In genomic region chr8:85924991-85925390, GRCm38 (mm10) we compare ENCODE assay signal across 27 mouse cellular contexts.
DNase-seq lines count a peak whose midpoint lies in the region; ATAC-seq and TF ChIP-seq lines count a peak whose summit lies in the region.
"Had no signal": no experiment of that assay in that cellular context is flagged by ENCODE, and none has a peak within 500 bp of the region (broad histone marks: within the 10 kb centered on the region; RNA-seq: fewer than 3 reads in every experiment).

No protein-coding gene starts in this region.

- no peak overlapping the region for H3K4me2 ChIP-seq in kidney, postnatal 0 days (ENCODE audit: low read length)
- H3K4me2 ChIP-seq: embryonic facial prominence, embryonic 13.5 days; forebrain, embryonic 13.5 days; intestine, embryonic 15.5 days; liver, embryonic 15.5 days; lung, embryonic 15.5 days; midbrain, embryonic 13.5 days; neural tube, embryonic 13.5 days had no signal

- peak overlapping the region; percentile 55 for H3K27ac ChIP-seq in gastrocnemius, adult 2 months
- no peak overlapping the region for H3K27ac ChIP-seq in kidney, postnatal 0 days
- H3K27ac ChIP-seq in kidney, adult 2 months (ENCODE audit: insufficient read depth, low read depth, low read length) = no peak overlapping the region
- H3K27ac ChIP-seq: embryonic facial prominence, embryonic 13.5 days; forebrain, embryonic 13.5 days; heart, embryonic 10.5 days; hindbrain, embryonic 10.5 days; intestine, embryonic 15.5 days; limb, embryonic 10.5 days; liver, embryonic 15.5 days; lung, embryonic 15.5 days; midbrain, embryonic 13.5 days had no signal

- no peaks in the 10 kb centered on the region for H3K27me3 ChIP-seq in kidney, postnatal 0 days (ENCODE audit: insufficient read depth, low read length)
- H3K27me3 ChIP-seq in kidney, adult 2 months (replicated peaks; ENCODE audit: control insufficient read depth, insufficient read depth, low read length) = no peaks in the 10 kb centered on the region
- H3K27me3 ChIP-seq: embryonic facial prominence, embryonic 13.5 days; forebrain, embryonic 13.5 days; intestine, embryonic 15.5 days; liver, embryonic 15.5 days; lung, embryonic 15.5 days; megakaryocyte, embryonic 14.5 days; midbrain, embryonic 13.5 days; neural tube, embryonic 13.5 days had no signal

- no peaks in the 10 kb centered on the region for H3K36me3 ChIP-seq in kidney, postnatal 0 days (ENCODE audit: insufficient read depth, low read length)
- no peaks in the 10 kb centered on the region; the same call in 1 of the 2 replicates for H3K36me3 ChIP-seq in kidney, adult 2 months (ENCODE audit: control insufficient read depth, insufficient read depth, low read length)
- H3K36me3 ChIP-seq: embryonic facial prominence, embryonic 13.5 days; heart, embryonic 10.5 days; intestine, embryonic 15.5 days; liver, embryonic 15.5 days; midbrain, embryonic 13.5 days; neural tube, embryonic 13.5 days had no signal

- ATAC-seq in kidney, postnatal 0 days (replicated peaks; ENCODE audit: low FRiP score, low read depth) = no peak
- ATAC-seq: forebrain, embryonic 13.5 days; intestine, embryonic 15.5 days; midbrain, embryonic 13.5 days had no signal

- no peaks in the 10 kb centered on the region for H3K9me3 ChIP-seq in kidney, postnatal 0 days (replicated peaks; ENCODE audit: low read length)
- H3K9me3 ChIP-seq: embryonic facial prominence, embryonic 13.5 days; forebrain, embryonic 13.5 days; heart, embryonic 10.5 days; hindbrain, embryonic 10.5 days; intestine, embryonic 15.5 days; limb, embryonic 10.5 days; liver, embryonic 15.5 days; lung, embryonic 15.5 days; megakaryocyte, embryonic 14.5 days; midbrain, embryonic 13.5 days; neural tube, embryonic 13.5 days had no signal

- no peak for TF ChIP-seq POLR2A in kidney, adult 2 months (IDR thresholded peaks at IDR 0.05; ENCODE audit: low read depth, low read length)

- no peak for DNase-seq in gastrocnemius, adult 2 months
- no peak for DNase-seq in gastrocnemius, adult 8-10 months (ENCODE audit: low spot score in 2 of 2)
- peak; percentile 28 for DNase-seq in kidney, postnatal 0 days (ENCODE audit: low spot score)
- no peak for DNase-seq in kidney, adult 2 months
- peak; percentile 29 for DNase-seq in ES-CJ7 (ENCODE audit: low read depth, low spot score)
- DNase-seq in R1 (ENCODE audit: low read depth, low spot score) = peak; percentile 72
- DNase-seq in heart, postnatal 10 days = no peak
- DNase-seq: cerebellum, adult 18-20 months; cerebellum, postnatal 14 days; gastrocnemius, postnatal 10 days; kidney, postnatal 10 days; liver; lung, postnatal 36 days; thymus, adult 18-20 months; thymus, postnatal 36 days had no signal

- no peaks in the 10 kb centered on the region for H3K4me1 ChIP-seq in kidney, postnatal 0 days (replicated peaks; ENCODE audit: insufficient read depth, low read length)
- H3K4me1 ChIP-seq in kidney, adult 2 months (ENCODE audit: control insufficient read depth, insufficient read depth, low read length) = no peaks in the 10 kb centered on the region
- H3K4me1 ChIP-seq: embryonic facial prominence, embryonic 13.5 days; forebrain, embryonic 13.5 days; hindbrain, embryonic 10.5 days; intestine, embryonic 15.5 days; limb, embryonic 10.5 days; liver, embryonic 15.5 days; lung, embryonic 15.5 days; megakaryocyte, embryonic 14.5 days; midbrain, embryonic 13.5 days; neural tube, embryonic 13.5 days had no signal

- intact Hi-C loops in gastrocnemius, adult 2 months (cut with DNase I) = loop anchor here (5.0 kb wide), 1 partner anchor 337 kb away; no protein-coding TSS in a partner anchor
- intact Hi-C loops in heart, postnatal 10 days (cut with DNase I) = no loop called here

- no peak overlapping the region for H3K9ac ChIP-seq in kidney, postnatal 0 days (ENCODE audit: low read depth, low read length)
- H3K9ac ChIP-seq: embryonic facial prominence, embryonic 13.5 days; forebrain, embryonic 13.5 days; intestine, embryonic 15.5 days; liver, embryonic 15.5 days; lung, embryonic 15.5 days; midbrain, embryonic 13.5 days; neural tube, embryonic 13.5 days had no signal

- no peak overlapping the region for H3K4me3 ChIP-seq in gastrocnemius, adult 2 months
- H3K4me3 ChIP-seq in kidney, postnatal 0 days (replicated peaks; ENCODE audit: low read depth, low read length) = no peak overlapping the region
- H3K4me3 ChIP-seq in kidney, adult 2 months (ENCODE audit: insufficient read depth, low read depth, low read length) = no peak overlapping the region
- H3K4me3 ChIP-seq: embryonic facial prominence, embryonic 13.5 days; erythroblast, embryonic 14.5 days; forebrain, embryonic 13.5 days; heart, embryonic 10.5 days; hindbrain, embryonic 10.5 days; intestine, embryonic 15.5 days; limb, embryonic 10.5 days; liver, embryonic 15.5 days; lung, embryonic 15.5 days; megakaryocyte, embryonic 14.5 days; midbrain, embryonic 13.5 days; neural tube, embryonic 13.5 days had no signal

- TF ChIP-seq CTCF in gastrocnemius, adult 2 months (IDR thresholded peaks at IDR 0.05) = no peak
- TF ChIP-seq CTCF in kidney, postnatal 0 days (IDR thresholded peaks at IDR 0.05; ENCODE audit: low read depth) = no peak
- TF ChIP-seq CTCF in kidney, adult 2 months (conservative IDR thresholded peaks at IDR 0.05; ENCODE audit: insufficient read depth, insufficient read length, low read depth, low read length) = no peak

Comparison
In these comparisons a context has a peak if more than half of its experiments do, and no peak if none do; other contexts are left out.
1. DNase-seq: peak in kidney, postnatal 0 days (single experiment), ES-CJ7 (single experiment) and R1 (single experiment); none in gastrocnemius, adult 2 months (single experiment), gastrocnemius, adult 8-10 months (0 of 2), kidney, adult 2 months (single experiment) and heart, postnatal 10 days (0 of 2).